Mouse (Mus musculus): ENCODE measurements around the gene Prrg2.

DNA sequence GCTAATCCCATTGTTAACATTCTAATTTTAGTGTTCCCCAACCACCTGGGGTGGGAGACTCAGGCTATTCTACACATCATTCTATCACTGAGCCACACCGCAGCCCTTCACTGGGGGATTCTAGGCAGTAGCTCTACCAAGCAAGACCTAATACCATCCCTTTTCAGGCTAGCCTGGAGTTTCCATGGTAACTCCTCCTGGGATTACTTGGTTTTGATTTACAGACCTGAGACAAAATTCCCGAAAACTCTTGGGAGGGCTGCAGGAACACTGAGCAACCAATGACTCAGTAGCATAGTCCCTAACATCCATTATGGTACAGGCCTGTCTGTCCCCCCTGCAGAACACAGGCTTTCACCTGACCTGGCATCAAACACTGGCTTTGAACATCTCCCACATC is 36.2 kb downstream of the Prrg2 start:
- TF ChIP-seq ZC3H11A (IDR thresholded peaks at IDR 0.05; ENCODE audit: borderline replicate concordance, low read depth, low read length) (no peak), HCFC1 (IDR thresholded peaks at IDR 0.05; ENCODE audit: borderline replicate concordance, insufficient read depth, low read length) (no peak), ZNF384 (IDR thresholded peaks at IDR 0.05; ENCODE audit: low read depth, low read length) (no peak), MAFK (IDR thresholded peaks at IDR 0.05; ENCODE audit: insufficient read depth, low read depth, low read length) (no peak), CHD2 (IDR thresholded peaks at IDR 0.05; ENCODE audit: low read depth, low read length) (no peak)
